Mouse (Mus musculus) heart, postnatal 0 days (tissue): ENCODE data around the gene Glp2r. TPM values are rescaled to one million over a fixed set of nuclear protein-coding genes. Genes with fewer than 3 reads are reported as not detected.

Experiments
- ATAC-seq: fragments of 200-750 bp; cut with Nextera tagmentation; 2 replicates; pipeline ENCODE4 v1.8.0; 2017; ENCODE audit warnings: low read depth, moderate number of reproducible peaks, moderate library complexity; ENCODE audit not compliant: insufficient read depth
- DNase-seq: peaks from one replicate; pipeline ENCODE4 v3.0.0-alpha.2; 2016; ENCODE audit warnings: low spot score
- H3K27ac ChIP-seq: fragments of 300-500 bp; sonication (generic); 2 replicates; pipeline ENCODE4 v1.5.1; 2014; ENCODE audit warnings: low read depth, mild to moderate bottlenecking
- H3K27me3 ChIP-seq: fragments of 300-500 bp; sonication (generic); 2 replicates; pipeline ENCODE4 v1.6.1; 2014; ENCODE audit warnings: low read length, mixed read lengths; ENCODE audit not compliant: control insufficient read depth, insufficient read depth
- H3K36me3 ChIP-seq: fragments of 300-500 bp; sonication (generic); replicated peaks from 2 replicates; pipeline ENCODE4 v1.6.1; 2014; ENCODE audit warnings: low read length, mixed read lengths; ENCODE audit not compliant: control insufficient read depth, insufficient read depth
- H3K4me1 ChIP-seq: fragments of 300-500 bp; sonication (generic); 2 replicates; pipeline ENCODE4 v1.6.1; 2014; ENCODE audit warnings: antibody characterized with exemption; ENCODE audit not compliant: control insufficient read depth, insufficient read depth
- H3K4me2 ChIP-seq: fragments of 300-500 bp; sonication (generic); 2 replicates; pipeline ENCODE4 v1.6.1; 2014; ENCODE audit warnings: low read depth, mild to moderate bottlenecking, low read length, moderate library complexity
- H3K4me3 ChIP-seq: fragments of 300-500 bp; sonication (generic); 2 replicates; pipeline ENCODE4 v1.5.1; 2014; ENCODE audit warnings: low read depth, low read length
- H3K9ac ChIP-seq: fragments of 300-500 bp; sonication (generic); replicated peaks from 2 replicates; pipeline ENCODE4 v1.6.1; 2014; ENCODE audit warnings: low read depth, low read length, mixed read lengths
- H3K9me3 ChIP-seq: fragments of 300-500 bp; sonication (generic); replicated peaks from 2 replicates; pipeline ENCODE4 v1.6.1; 2016; ENCODE audit warnings: low read length; ENCODE audit not compliant: control insufficient read depth
- CTCF ChIP-seq: IDR thresholded peaks from 2 replicates; pipeline ENCODE4 v1.5.1; 2016; ENCODE audit warnings: antibody characterized with exemption, control low read depth, low read depth
- EP300 ChIP-seq: IDR thresholded peaks from 2 replicates; pipeline ENCODE4 v1.6.1; 2016; ENCODE audit warnings: antibody characterized with exemption, low read depth
- WGBS: fragments of 180-500 bp; shearing (Covaris S2); extraction: QIAGEN DNeasy Blood & Tissue Kit; methylation state at CpG from one replicate; pipeline ENCODE4 v1.1.7; 2014; 5-methylcytosine and 5-hydroxymethylcytosine counted together
- polyA plus RNA-seq: library from polyadenylated mRNA; unstranded; fragments of >200 nt; fragmentation: Nextera tagmentation; extraction: Ambion mirVana; gene quantifications from 2 replicates; pipeline ENCODE4 v1.2.1, GENCODE M21; 2015
- total RNA-seq: library from RNA; depleted of rRNA; stranded (reverse); fragments of >200 nt; gene quantifications from 2 replicates; pipeline ENCODE4 v1.2.3, GENCODE M21; 2014; ENCODE audit warnings: low replicate concordance; rRNA removed

The Glp2r gene
- total and polyA plus RNA-seq, 2 experiments from 2014 or later: not detected

- ATAC-seq (no peak), DNase-seq (no peak)
- WGBS: 41% methylated on average over 2 of the region's 2 CpGs
Observed at GRCm38 (mm10) chr11:67628522-67628921, 142.4 kb downstream of the Glp2r start.

GRCm38 (mm10) chr11:67627179-67627578 lies 143.8 kb downstream of the Glp2r start:
- H3K27me3 ChIP-seq: no peaks in the 10 kb centered on the region
- H3K36me3 ChIP-seq: no peaks in the 10 kb centered on the region
- H3K27ac ChIP-seq: no peak overlapping the region
- TF ChIP-seq CTCF (no peak), EP300 (no peak)
- no peak for ATAC-seq
- DNase-seq: no peak
- 90% methylated on average over 7 of the region's 7 CpGs for WGBS
- H3K4me2 ChIP-seq: no peak overlapping the region
- peaks cover 5% of the 10 kb centered on the region; the same call in 1 of the 2 replicates for H3K4me1 ChIP-seq
- H3K9ac ChIP-seq: no peak overlapping the region
- no peaks in the 10 kb centered on the region for H3K9me3 ChIP-seq
- no peak overlapping the region for H3K4me3 ChIP-seq

More at GRCm38 (mm10) chr11:67628522-67628921, 142.4 kb downstream of the Glp2r start:
- H3K4me1 ChIP-seq: peaks cover 5% of the 10 kb centered on the region; the same call in 1 of the 2 replicates
- no peak overlapping the region for H3K27ac ChIP-seq
- no peaks in the 10 kb centered on the region for H3K27me3 ChIP-seq
- no peak overlapping the region for H3K9ac ChIP-seq
- H3K36me3 ChIP-seq: no peaks in the 10 kb centered on the region
- TF ChIP-seq EP300: no peak
- TF ChIP-seq CTCF: no peak
- no peak overlapping the region for H3K4me2 ChIP-seq
- H3K9me3 ChIP-seq: no peaks in the 10 kb centered on the region
- H3K4me3 ChIP-seq: no peak overlapping the region

- Histone ChIP-seq H3K27ac (no peak overlapping the region), H3K4me2 (no peak overlapping the region), H3K4me3 (no peak overlapping the region), H3K9me3 (no peaks in the 10 kb centered on the region), H3K27me3 (no peaks in the 10 kb centered on the region), H3K36me3 (no peaks in the 10 kb centered on the region), H3K9ac (no peak overlapping the region), H3K4me1 (no peaks in the 10 kb centered on the region)
- no peak for ATAC-seq
- DNase-seq: no peak
- TF ChIP-seq EP300: no peak
- no peak for TF ChIP-seq CTCF
- whole genome bisulfite sequencing: 72% methylated on average over 7 of the region's 7 CpGs
Observed at GRCm38 (mm10) chr11:67622340-67622739, 148.6 kb downstream of the Glp2r start.

- Histone ChIP-seq H3K27ac (no peak overlapping the region), H3K4me2 (no peak overlapping the region), H3K9me3 (no peaks in the 10 kb centered on the region), H3K27me3 (no peaks in the 10 kb centered on the region), H3K4me3 (no peak overlapping the region), H3K9ac (no peak overlapping the region), H3K36me3 (no peaks in the 10 kb centered on the region), H3K4me1 (no peaks in the 10 kb centered on the region)
- WGBS: 77% methylated on average over 13 of the region's 13 CpGs
- ATAC-seq (no peak), DNase-seq (no peak)
- TF ChIP-seq EP300 (no peak), CTCF (no peak)
Observed at GRCm38 (mm10) chr11:67616557-67617239, 154.3 kb downstream of the Glp2r start.

GRCm38 (mm10) chr11:67612158-67612839 lies 158.7 kb downstream of the Glp2r start:
- 84% methylated on average over 9 of the region's 9 CpGs for WGBS
- Histone ChIP-seq H3K36me3 (no peaks in the 10 kb centered on the region), H3K9ac (no peak overlapping the region), H3K9me3 (no peaks in the 10 kb centered on the region), H3K27ac (no peak overlapping the region), H3K27me3 (no peaks in the 10 kb centered on the region), H3K4me2 (no peak overlapping the region), H3K4me3 (no peak overlapping the region), H3K4me1 (no peaks in the 10 kb centered on the region)
- ATAC-seq: no peak
- TF ChIP-seq CTCF (no peak), EP300 (no peak)
- no peak for DNase-seq

Other genes starting within 250 kb of the Glp2r start
- gene Rcvrn, start 75.8 kb downstream of the Glp2r start, total RNA-seq: not detected in 2 replicates
- not detected in 2 replicates for gene Rcvrn, start 75.8 kb downstream of the Glp2r start, polyA plus RNA-seq
- gene Gsg1l2, start 3.5 kb upstream of the Glp2r start, total RNA-seq: not detected in 2 replicates
- not detected in 2 replicates for gene Gsg1l2, start 3.5 kb upstream of the Glp2r start, polyA plus RNA-seq
- 148 TPM in 2 replicates for gene Dhrs7c, start 27.0 kb upstream of the Glp2r start, total RNA-seq
- 92.5 and 94.9 TPM in 2 replicates for gene Dhrs7c, start 27.0 kb upstream of the Glp2r start, polyA plus RNA-seq
- 2.9 and 3.9 TPM in 2 replicates for gene Usp43, start 151.0 kb upstream of the Glp2r start, total RNA-seq
- 0.55 and 0.66 TPM in 2 replicates for gene Usp43, start 151.0 kb upstream of the Glp2r start, polyA plus RNA-seq
- gene Cfap52, start 194.5 kb upstream of the Glp2r start, total RNA-seq: not detected in 2 replicates
- gene Cfap52, start 194.5 kb upstream of the Glp2r start, polyA plus RNA-seq: 0.12 and 0.44 TPM in 2 replicates
- gene Stx8, start 195.0 kb upstream of the Glp2r start, total RNA-seq: 4.8 and 15.9 TPM in 2 replicates
- gene Stx8, start 195.0 kb upstream of the Glp2r start, polyA plus RNA-seq: 66.5 and 69.0 TPM in 2 replicates